Mouse (Mus musculus) MN1 (cell line): ENCODE results near the gene Znfx1.

Experiments used
- DNase-seq: peaks from one replicate; pipeline ENCODE4 v3.0.0-alpha.2; 2016; ENCODE audit warnings: low spot score

The Znfx1 gene

GRCm38 (mm10) chr2:167071641-167072601, 9.1 kb upstream of the Znfx1 start:
- peak; percentile 97 for DNase-seq

GRCm38 (mm10) chr2:167071266-167071640, 8.4 kb upstream of the Znfx1 start:
- DNase-seq: no peak

GRCm38 (mm10) chr2:167070341-167070740, 7.5 kb upstream of the Znfx1 start:
- DNase-seq: peak; percentile 87

- no peak for DNase-seq
Observed at GRCm38 (mm10) chr2:167067575-167067974, 4.8 kb upstream of the Znfx1 start.

- DNase-seq: no peak
Observed at GRCm38 (mm10) chr2:167066528-167067516, 4.0 kb upstream of the Znfx1 start.

- DNase-seq: no peak
Observed at GRCm38 (mm10) chr2:167066031-167066430, 3.2 kb upstream of the Znfx1 start.

GRCm38 (mm10) chr2:167064601-167065295, 1.9 kb upstream of the Znfx1 start:
- no peak for DNase-seq

- peak; percentile 48 for DNase-seq
Observed at GRCm38 (mm10) chr2:167063906-167064496, 1.2 kb upstream of the Znfx1 start.

- DNase-seq: peak; percentile 97
Observed at GRCm38 (mm10) chr2:167062497-167062911, 311 bp downstream of the Znfx1 start.

GRCm38 (mm10) chr2:167061381-167062034, 1.3 kb downstream of the Znfx1 start:
- no peak for DNase-seq

- no peak for DNase-seq
Observed at GRCm38 (mm10) chr2:167060761-167061160, 2.1 kb downstream of the Znfx1 start.

GRCm38 (mm10) chr2:167060360-167060759, 2.5 kb downstream of the Znfx1 start:
- no peak for DNase-seq

GRCm38 (mm10) chr2:167059960-167060359, 2.9 kb downstream of the Znfx1 start:
- DNase-seq: no peak

- DNase-seq: no peak
Observed at GRCm38 (mm10) chr2:167059536-167059935, 3.3 kb downstream of the Znfx1 start.

- DNase-seq: no peak
Observed at GRCm38 (mm10) chr2:167058814-167059387, 3.9 kb downstream of the Znfx1 start.

- no peak for DNase-seq
Observed at GRCm38 (mm10) chr2:167058201-167058600, 4.6 kb downstream of the Znfx1 start.

GRCm38 (mm10) chr2:167056942-167057323, 5.9 kb downstream of the Znfx1 start:
- no peak for DNase-seq

GRCm38 (mm10) chr2:167056210-167056941, 6.4 kb downstream of the Znfx1 start:
- DNase-seq: no peak

- no peak for DNase-seq
Observed at GRCm38 (mm10) chr2:167055386-167055785, 7.4 kb downstream of the Znfx1 start.
